Mouse (Mus musculus) gastrocnemius, postnatal 4 days (tissue): ENCODE results near the gene Nr2c2. TPM values are rescaled to one million over a fixed set of nuclear protein-coding genes. Genes with fewer than 3 reads are reported as not detected.
"Not testable (repeated sequence)": the region's sequence is repeated elsewhere in the genome, so short reads cannot be mapped to it uniquely, and the experiment has no call there.

Experiments
- DNase-seq, 2 experiments: peaks; one replicate each; pipeline ENCODE4 v3.0.0; 2021 to 2022; ENCODE audit warnings: low spot score in 2 of 2, mixed read lengths in 2 of 2
- long read RNA-seq, 2 experiments: library from polyadenylated mRNA; stranded (forward); transcript quantifications; one replicate each; pipeline ENCODE4 v2.0.0; 2021
- total RNA-seq, 2 experiments: library from RNA; stranded (reverse); gene quantifications; 2 replicates each; pipeline ENCODE4 v1.2.3; 2021

The Nr2c2 gene
- 10 to 100 TPM; 38.0 to 41.3 TPM for total RNA-seq
- long read RNA-seq, experiment 1, full-length matches to known transcripts: 2 of 14 reads
- long read RNA-seq, experiment 1, partial matches to known transcripts: 0 of 14 reads
- long read RNA-seq, experiment 1, other reads (novel, unspliced or antisense): 12 of 14 reads
- long read RNA-seq, experiment 2, full-length matches to known transcripts: 1 of 19 reads
- long read RNA-seq, experiment 2, partial matches to known transcripts: 2 of 19 reads
- long read RNA-seq, experiment 2, other reads (novel, unspliced or antisense): 16 of 19 reads

- peak; percentile 75 to 88 for DNase-seq
Observed at GRCm38 (mm10) chr6:92091130-92091591, at the start of gene Nr2c2. Gene Nr2c2, plus strand, starts transcription at chr6:92091390.

- no peak for DNase-seq
Observed at GRCm38 (mm10) chr6:92042055-92042454, 49.1 kb upstream of the Nr2c2 start.

- DNase-seq: no peak
Observed at GRCm38 (mm10) chr6:92042850-92043249, 48.3 kb upstream of the Nr2c2 start.

- no peak for DNase-seq
Observed at GRCm38 (mm10) chr6:92057768-92058167, 33.4 kb upstream of the Nr2c2 start.

GRCm38 (mm10) chr6:92061725-92062124 lies 29.5 kb upstream of the Nr2c2 start:
- DNase-seq: no peak

GRCm38 (mm10) chr6:92063452-92063851 lies 27.7 kb upstream of the Nr2c2 start:
- DNase-seq: no peak

GRCm38 (mm10) chr6:92064101-92064500 lies 27.1 kb upstream of the Nr2c2 start:
- DNase-seq: no peak

- DNase-seq: peak; percentile 43 to 60
Observed at GRCm38 (mm10) chr6:92065721-92066496, 25.3 kb upstream of the Nr2c2 start.

GRCm38 (mm10) chr6:92067146-92067790 lies 23.9 kb upstream of the Nr2c2 start:
- DNase-seq: peak; percentile 55 to 70

- no peak for DNase-seq
Observed at GRCm38 (mm10) chr6:92071121-92071839, 19.9 kb upstream of the Nr2c2 start.

- no peak for DNase-seq
Observed at GRCm38 (mm10) chr6:92080730-92081129, 10.5 kb upstream of the Nr2c2 start.

GRCm38 (mm10) chr6:92082756-92083155 lies 8.4 kb upstream of the Nr2c2 start:
- DNase-seq: no peak

- no peak for DNase-seq
Observed at GRCm38 (mm10) chr6:92084932-92085331, 6.3 kb upstream of the Nr2c2 start.

GRCm38 (mm10) chr6:92089141-92089540 lies 2.0 kb upstream of the Nr2c2 start:
- DNase-seq: not testable (repeated sequence)

- DNase-seq: no peak
Observed at GRCm38 (mm10) chr6:92089982-92090381, 1.2 kb upstream of the Nr2c2 start.

- no peak for DNase-seq
Observed at GRCm38 (mm10) chr6:92090497-92090896, 693 bp upstream of the Nr2c2 start.

- peak; percentile 100 for DNase-seq
Observed at GRCm38 (mm10) chr6:92091767-92092489, 738 bp downstream of the Nr2c2 start.

GRCm38 (mm10) chr6:92092737-92093136 lies 1.5 kb downstream of the Nr2c2 start:
- DNase-seq: no peak

- no peak for DNase-seq
Observed at GRCm38 (mm10) chr6:92093869-92094268, 2.7 kb downstream of the Nr2c2 start.

GRCm38 (mm10) chr6:92100679-92101360 lies 9.6 kb downstream of the Nr2c2 start:
- DNase-seq: no peak
